Mouse (Mus musculus) naive thymus-derived CD4-positive, alpha-beta T cell, adult 2 months (primary cell): ENCODE results near the gene Isoc2b.
"Not testable (repeated sequence)": the region's sequence is repeated elsewhere in the genome, so short reads cannot be mapped to it uniquely, and the experiment has no call there.

Experiments
- DNase-seq: peaks from one replicate; pipeline ENCODE4 v3.0.0-alpha.2; 2011; ENCODE audit warnings: low read depth

The Isoc2b gene

DNA sequence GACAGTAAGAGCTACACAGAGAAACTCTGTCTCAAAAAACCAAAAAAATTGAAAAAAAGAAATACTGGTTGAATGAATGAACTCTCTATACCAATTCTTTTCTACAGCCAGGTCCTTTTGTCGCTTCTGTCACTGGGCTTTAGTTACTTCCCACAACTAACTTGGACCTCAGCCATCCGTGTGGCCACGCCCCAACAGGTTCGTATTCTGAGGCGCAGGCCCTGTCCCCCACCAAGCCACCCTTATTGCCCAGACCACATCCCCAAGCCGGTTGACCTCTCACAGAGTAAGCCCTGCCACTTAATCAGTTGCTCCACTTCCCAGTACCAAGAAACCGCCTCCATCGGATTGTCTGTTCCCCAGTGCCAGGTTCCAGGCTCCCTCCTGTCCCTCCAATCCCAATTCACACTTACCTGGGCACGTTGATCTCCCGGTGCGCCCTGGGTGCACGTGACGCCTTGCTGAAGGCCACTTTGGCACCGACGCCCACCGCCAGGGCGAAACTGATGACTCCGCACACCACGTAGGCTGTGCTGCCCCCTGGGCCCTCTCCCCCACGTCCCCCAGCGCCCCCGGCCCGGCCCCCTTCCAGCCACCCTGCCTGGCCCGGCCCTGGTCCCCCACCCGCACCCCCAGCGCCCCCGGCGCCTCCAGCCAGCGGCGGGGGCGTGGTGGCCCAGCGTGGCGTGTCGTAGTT is 34.3 kb downstream of the Isoc2b start:
- no peak for DNase-seq

DNA sequence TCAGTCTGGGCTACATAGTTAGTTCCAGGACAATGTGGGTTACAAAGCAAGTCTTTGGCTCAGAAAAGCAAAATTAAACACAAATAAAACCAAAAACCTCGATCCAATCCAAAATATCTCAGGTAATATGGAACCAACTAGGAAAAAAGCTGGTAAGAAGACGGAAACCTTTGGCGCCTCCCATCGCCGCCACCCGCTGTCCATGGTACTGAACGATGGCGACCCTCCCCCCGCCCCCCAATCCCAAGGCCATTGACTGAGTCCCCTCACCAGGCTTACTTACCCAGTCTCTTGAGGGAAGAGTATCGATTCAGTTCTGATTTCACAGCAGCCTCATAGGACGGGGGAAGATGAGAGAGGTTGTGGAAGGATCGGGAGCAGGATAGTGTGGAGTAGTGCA is 39.6 kb downstream of the Isoc2b start:
- DNase-seq: no peak

DNA sequence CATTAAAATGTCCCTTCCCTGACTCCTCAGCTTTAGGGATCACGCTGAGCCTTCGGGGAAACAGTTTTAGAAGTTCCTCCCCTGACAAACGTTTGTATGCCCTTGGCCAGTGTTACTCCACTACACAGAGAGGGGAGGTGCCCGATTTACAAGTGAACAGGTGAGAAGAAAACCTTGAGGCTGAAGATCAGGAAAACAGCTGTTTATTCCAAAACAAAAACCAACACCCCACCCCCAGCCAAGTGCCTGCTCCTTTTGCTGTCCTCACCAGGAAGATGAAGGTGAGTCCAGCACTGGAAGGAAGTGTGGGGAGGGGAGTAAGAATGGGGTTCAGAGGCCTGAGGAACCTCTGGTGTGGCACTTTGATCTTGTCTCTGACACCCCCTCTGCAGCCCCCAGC is 44.7 kb downstream of the Isoc2b start:
- DNase-seq: no peak

DNA sequence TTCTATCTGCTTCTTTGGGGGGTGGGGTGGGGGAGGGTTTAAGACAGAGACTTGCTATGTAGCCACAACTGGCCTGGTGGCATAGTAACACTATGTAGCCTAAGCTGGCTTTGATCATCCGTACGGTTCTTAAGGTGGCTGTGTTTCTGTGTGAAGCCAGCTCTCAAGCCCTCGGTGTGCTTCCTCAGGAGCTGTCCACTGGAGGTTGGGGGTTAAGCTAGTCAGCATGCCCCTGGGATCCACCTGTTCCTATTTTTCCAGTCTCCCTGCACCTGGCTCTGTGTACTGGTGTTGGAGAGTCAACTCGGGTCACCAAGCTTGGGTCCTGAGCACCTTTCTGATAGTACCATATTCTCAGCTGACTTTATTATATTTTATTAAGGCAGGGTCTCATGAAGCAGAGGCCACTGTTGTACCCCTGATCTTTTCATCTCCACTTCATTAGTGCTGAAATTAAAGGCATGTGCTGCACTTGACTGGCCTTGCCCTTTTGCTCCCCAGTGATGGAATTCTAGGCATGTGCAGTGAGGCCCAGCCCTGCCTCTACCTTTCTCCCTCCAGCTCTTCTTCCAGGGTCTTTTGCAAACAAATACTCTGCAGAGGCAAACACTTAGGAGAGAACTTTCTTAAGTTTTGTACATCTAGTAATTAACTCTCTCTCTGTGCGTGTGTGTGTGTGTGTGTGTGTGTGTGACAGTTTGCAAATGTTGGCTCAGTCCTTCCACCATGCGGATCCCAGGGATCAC is 47.7 kb downstream of the Isoc2b start:
- DNase-seq: no peak

DNA sequence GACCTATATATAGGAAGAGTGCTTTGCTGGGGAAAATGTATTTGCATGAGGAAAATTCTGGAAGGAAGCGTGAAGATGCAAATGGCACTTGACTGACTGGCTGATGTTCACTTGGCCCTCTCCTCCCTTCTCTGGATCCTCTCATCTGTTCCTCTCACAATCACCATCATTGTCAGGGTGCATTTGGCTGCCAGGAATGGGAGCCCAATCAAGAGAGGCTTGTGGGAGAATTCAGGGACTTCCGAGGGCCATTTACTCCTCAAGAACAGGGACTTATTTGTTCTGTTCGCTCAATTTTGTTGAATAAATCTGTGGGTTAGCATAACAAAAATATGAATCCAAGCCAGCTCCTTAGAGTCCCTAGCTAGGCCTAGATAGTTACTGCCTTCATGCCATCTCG is 48.4 kb downstream of the Isoc2b start:
- DNase-seq: no peak

DNA sequence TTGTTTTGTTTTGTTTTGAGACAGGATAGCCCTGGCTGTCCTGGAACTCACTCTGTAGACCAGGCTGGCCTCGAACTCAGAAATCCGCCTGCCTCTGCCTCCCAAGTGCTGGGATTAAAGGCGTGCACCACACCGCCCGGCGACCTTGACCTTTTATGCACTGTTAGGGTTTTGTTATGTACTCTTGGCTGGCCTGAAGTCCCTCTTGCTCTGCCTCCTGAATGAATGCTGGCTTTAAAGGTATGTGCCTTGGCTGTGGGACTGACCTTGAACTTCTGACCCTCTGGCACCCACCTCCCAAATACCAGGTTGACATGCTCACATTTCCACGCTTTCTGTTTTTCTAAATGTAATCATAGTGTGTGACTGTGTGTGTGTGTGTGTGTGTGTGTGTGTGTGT is 49.1 kb downstream of the Isoc2b start:
- not testable (repeated sequence) for DNase-seq

DNA sequence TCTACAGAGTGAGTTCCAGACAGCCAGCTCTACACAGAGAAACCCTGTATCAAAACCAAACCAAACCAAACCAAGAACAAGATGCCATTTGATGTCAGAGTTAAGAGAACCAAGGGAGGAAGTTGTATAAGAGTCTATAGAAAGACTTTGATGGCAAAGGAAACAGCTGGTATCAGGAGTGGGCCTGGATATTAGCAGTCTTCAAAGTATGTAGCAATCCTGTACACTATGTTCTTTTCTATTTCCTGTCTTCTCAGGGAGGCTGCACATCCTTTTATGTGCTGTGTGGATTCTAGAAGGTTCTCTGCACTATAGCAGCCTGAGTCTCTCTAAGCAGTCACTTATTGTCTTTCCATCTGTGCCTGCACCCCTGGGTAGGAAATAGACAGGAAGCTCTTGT is 53.5 kb downstream of the Isoc2b start:
- peak; percentile 80 for DNase-seq

DNA sequence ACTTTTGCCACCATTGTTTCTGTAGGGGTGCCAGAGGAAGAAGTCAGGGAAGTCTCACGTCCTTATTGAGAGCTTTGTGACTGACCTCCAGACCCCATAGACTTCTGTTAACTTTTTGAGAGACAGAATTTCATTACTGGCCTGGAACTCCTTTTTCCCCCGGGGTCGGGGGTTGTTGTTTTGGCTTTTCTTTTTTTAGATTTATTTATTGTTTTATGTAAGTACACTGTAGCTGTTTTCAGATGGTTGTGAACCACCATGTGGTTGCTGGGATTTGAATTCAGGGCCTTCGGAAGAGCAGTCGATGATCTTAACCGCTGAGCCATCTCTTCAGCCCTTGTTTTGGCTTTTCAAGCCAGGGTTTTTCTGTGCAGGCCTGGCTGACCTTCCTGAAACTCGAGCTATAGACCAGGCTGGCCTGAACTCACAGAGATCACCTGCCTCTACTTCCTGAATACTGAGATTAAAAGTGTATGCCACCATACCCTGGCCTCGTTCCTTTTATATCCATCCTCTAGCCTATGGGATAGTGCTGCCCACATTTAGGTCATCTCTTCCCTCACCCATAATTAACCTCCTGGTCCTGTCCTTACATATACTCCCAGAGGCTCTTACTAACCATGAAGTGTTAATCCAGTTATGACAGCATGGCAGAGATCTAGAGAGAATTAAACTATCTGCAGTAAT is 56.8 kb downstream of the Isoc2b start:
- no peak for DNase-seq

DNA sequence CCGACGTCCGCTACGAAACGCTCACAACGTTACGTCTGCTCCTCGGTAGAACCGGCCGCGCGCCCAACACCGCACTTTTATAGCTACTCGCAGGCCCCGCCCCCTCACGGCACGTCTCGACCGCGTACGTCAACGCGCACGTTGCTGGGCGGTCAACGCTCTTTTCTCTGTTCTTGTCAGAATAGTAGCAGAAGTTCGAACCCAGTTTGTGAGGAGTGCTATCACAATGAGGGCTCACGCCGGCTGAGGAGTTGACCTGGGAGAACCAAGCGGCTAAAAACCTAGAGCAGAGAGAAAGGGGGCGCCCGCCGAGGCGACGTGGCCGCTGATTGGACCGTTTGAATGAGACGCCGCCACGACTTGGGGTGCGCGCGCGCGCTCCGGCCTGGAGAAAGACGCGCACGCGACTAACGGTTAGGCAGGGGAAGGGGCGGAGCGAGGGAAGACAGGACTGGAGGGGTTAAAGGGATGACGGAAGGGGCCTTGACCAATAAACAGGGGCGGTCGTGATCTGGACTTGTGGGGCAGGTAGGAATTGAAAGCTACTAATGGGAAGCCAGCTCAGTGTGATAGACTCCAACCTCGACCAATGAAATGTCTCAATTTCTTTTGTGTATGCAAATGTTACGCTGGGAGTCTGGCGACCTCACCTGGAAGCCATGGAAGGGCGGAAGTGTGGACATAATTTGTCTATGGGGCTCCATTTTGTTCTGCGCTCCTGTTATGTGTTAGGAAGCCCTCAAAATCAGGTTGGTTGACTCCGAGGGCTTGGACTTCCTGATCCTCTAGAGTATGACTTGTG is 57.6 kb downstream of the Isoc2b start, which contains the start of gene Ube2s:
TSS of gene Ube2s (minus strand) at position 288 of the 802 bp plus-strand sequence.
- DNase-seq: peak; percentile 99

DNA sequence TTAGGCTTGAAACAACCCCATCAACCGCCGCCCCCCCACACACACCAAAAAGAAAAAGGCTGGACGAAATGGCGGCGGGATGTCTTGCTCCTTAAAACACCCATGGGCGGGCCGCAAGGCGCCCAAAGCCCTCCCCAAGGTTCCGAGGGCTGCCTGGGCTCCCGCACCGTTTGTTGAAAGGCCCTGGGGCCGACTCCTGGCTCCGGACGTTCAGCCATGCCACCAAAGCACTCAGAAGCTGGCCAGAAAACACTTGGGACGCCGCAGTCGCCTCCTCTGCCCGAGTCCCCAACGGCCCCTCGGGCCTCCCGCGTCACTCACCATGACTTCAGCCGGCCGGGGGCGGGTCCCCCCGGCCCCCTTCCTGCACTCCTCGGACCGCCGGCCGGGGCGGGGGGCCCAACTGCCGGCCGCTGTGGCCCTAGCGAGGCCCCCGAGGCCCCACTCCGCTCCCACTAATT is 58.2 kb downstream of the Isoc2b start:
- DNase-seq: peak; percentile 68

DNA sequence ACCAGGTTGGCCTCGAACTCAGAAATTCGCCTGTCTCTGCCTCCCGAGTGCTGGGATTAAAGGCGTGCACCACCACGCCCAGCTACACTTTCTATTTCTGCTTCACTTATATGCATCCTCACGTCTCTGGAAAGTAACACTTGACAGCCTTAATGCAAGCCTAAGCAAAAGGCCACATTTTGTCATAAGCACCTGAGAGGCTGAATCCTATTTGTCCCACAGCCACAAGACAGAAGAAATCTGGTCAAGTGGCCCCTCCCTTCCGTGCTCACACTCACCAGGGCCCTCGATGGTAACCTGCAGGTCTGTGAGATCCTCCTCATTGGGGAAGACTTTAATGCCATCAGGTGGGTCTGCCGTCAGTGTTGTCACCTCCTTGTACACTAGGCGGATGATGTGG is 58.9 kb downstream of the Isoc2b start:
- not testable (repeated sequence) for DNase-seq

DNA sequence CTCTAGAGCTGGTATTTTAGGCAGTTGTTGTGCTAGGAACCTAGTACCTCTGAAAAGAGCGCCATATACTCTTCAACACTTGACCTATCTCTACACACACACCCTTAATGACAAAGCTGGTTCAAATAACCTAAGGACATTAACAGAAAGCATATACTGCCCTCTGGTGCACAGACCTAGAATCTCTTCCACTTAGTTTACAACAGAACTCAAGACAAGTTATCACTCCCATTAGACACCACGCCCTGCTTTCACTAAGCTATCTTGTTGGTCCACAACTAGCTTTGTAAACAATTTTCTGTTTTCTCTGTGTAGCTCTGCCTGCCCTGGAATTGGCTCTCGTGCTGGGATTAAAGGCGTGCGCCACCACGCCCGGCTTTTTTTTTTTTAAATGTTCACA is 63.3 kb downstream of the Isoc2b start:
- peak; percentile 80 for DNase-seq

DNA sequence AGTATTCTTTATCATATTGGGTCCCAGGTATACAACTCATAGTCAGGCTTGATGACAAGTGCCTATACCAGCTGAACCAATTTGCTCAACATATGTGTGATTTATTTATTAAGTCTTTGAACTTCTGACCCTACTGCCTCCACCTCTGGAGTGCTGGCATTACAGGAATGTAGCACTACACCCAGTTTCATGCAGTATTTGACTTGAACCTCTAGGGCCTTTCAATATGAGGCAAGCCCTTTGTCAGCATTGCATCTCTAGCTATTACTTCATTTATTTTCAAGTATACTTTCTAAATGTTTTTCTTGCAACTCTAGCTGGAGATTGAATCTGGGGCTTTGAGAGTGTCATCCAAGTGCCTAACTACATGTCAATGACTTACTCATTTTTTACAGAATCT is 67.8 kb downstream of the Isoc2b start:
- DNase-seq: no peak

DNA sequence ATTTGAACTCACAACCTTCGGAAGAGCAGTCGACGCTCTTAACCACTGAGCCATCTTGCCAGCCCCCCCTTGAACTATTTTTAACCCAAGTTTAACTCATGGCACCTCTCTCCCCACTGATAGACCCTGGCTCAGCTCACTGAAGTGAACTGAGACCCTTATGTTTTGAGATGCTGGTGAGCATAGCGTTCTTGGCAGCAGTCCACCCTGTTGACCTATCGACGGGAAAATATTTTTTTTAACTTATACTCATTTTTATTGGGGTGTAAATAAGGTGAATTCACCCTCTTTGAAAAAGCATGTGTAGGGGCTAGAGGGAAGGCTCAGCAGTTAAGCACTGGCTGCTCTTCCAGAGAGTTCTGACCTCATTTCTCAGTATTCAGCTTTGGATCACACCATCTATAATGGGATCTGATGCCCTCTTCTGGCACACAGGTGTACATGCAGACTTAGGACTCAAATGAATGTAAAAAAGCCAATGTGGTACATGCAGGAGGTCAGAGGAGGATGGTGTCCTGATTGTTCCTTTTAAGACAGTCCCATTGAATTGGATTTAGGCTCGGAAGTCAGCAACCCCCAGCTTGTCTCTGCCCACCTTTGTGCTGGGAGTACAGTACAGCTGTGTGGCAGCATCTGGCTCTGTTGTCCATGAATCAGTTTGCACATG is 74.2 kb downstream of the Isoc2b start:
- peak; percentile 70 for DNase-seq
